Mouse (Mus musculus) stomach, postnatal 0 days (tissue): ENCODE data around the gene Ptma.

Source experiments
- CTCF ChIP-seq: IDR thresholded peaks from 2 replicates; pipeline ENCODE4 v1.5.1; 2016; ENCODE audit warnings: antibody characterized with exemption, low read depth, mild to moderate bottlenecking, moderate library complexity
- EP300 ChIP-seq: optimal IDR thresholded peaks from 2 replicates; pipeline ENCODE3; 2016; ENCODE audit warnings: antibody characterized with exemption

DNA sequence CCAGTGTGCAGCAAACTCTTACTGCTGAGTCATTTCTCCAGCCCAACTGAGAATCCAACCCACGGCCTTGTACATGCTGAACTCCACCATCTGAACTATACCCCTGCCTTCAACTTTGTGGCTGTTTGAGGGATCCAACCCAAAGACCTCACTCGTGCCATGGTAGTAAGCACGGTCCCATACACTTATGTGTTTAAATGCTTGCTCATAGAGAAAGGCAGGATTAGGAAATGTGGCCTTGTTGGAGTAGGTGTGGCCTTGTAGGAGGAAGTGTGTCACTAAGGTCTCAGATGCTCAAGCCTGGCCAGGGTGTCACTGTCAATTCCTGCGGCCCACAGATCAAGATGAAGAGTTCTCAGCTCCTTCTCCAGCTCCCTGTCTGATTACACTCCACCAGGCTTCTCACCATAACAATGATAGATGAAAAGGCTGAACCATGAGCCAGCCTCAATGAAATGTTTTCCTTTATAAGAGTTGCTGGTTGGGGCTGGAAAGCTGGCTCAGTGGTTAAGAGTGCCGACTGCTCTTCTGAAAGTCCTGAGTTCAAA is 48.7 kb upstream of the Ptma start:
- TF ChIP-seq CTCF (no peak), EP300 (no peak)
